Mouse (Mus musculus): ENCODE data around the gene Slc25a21.

GRCm38 (mm10) chr12:56785250-56785649, 412.0 kb downstream of the Slc25a21 start:
- TF ChIP-seq POLR2A (IDR thresholded peaks at IDR 0.05; ENCODE audit: extremely low read depth, insufficient read depth, low read length) (no peak), CTCF (IDR thresholded peaks at IDR 0.05; ENCODE audit: extremely low read depth, insufficient read depth, low read length) (no peak)
